Mouse (Mus musculus) cerebellum, adult 2 months (tissue): ENCODE data around the gene Phyhipl. TPM values are rescaled to one million over a fixed set of nuclear protein-coding genes. Genes with fewer than 3 reads are reported as not detected.

Source experiments
- DNase-seq, 2 experiments: peaks; one replicate each; pipeline ENCODE4 v3.0.0; 2021
- H3K27ac ChIP-seq: fragments of 200-500 bp; 2 replicates; pipeline ENCODE4 v1.5.1; 2012; ENCODE audit warnings: low read length, control low read depth, inconsistent platforms; ENCODE audit not compliant: insufficient read depth
- H3K27me3 ChIP-seq: fragments of 200-500 bp; 2 replicates; pipeline ENCODE4 v1.6.1; 2012; ENCODE audit warnings: inconsistent platforms, mild to moderate bottlenecking, low read length, moderate library complexity; ENCODE audit not compliant: control insufficient read depth, insufficient read depth
- H3K4me1 ChIP-seq: fragments of 200-500 bp; 2 replicates; pipeline ENCODE4 v1.6.1; 2011; ENCODE audit warnings: low read length; ENCODE audit not compliant: control insufficient read depth, insufficient read depth
- H3K4me3 ChIP-seq: fragments of 200-500 bp; replicated peaks from 2 replicates; pipeline ENCODE3; 2011; ENCODE audit warnings: mild to moderate bottlenecking, low read depth, low read length, control low read depth; ENCODE audit not compliant: insufficient read depth
- CTCF ChIP-seq: fragments of 200-500 bp; IDR thresholded peaks from 2 replicates; pipeline ENCODE4 v1.5.1; 2011; ENCODE audit warnings: low read depth, mild to moderate bottlenecking, control low read depth, low read length, moderate library complexity, borderline replicate concordance; ENCODE audit not compliant: insufficient read depth
- POLR2A ChIP-seq: fragments of 200-500 bp; IDR thresholded peaks from 2 replicates; pipeline ENCODE4 v1.6.1; 2011; ENCODE audit warnings: low read length, control low read depth, borderline replicate concordance; ENCODE audit not compliant: insufficient read depth
- WGBS: fragments of 180-500 bp; shearing (Covaris S2); methylation state at CpG from one replicate; pipeline ENCODE4 v1.1.7; 2018; 5-methylcytosine and 5-hydroxymethylcytosine counted together
- polyA plus RNA-seq: library from polyadenylated mRNA; depleted of rRNA; stranded (reverse); fragments of >200 nt; gene quantifications from 2 replicates; pipeline ENCODE4 v1.2.3, GENCODE M21; 2012

The Phyhipl gene
- polyA plus RNA-seq, 1 experiment: 224 TPM

GRCm38 (mm10) chr10:70535401-70535800 lies 120.4 kb downstream of the Phyhipl start:
- Histone ChIP-seq H3K27me3 (no peaks in the 10 kb centered on the region), H3K27ac (no peak overlapping the region), H3K4me3 (no peak overlapping the region), H3K4me1 (peaks cover 19% of the 10 kb centered on the region; the same call in 1 of the 2 replicates)
- no peak for DNase-seq
- TF ChIP-seq POLR2A (no peak), CTCF (no peak)
- WGBS: 58% methylated on average over 12 of the region's 12 CpGs

- no peak overlapping the region for H3K27ac ChIP-seq
- H3K4me1 ChIP-seq: peaks cover 19% of the 10 kb centered on the region; the same call in 1 of the 2 replicates
- no peaks in the 10 kb centered on the region for H3K27me3 ChIP-seq
- TF ChIP-seq CTCF: no peak
- TF ChIP-seq POLR2A: no peak
- WGBS: 95% methylated on average over 10 of the region's 10 CpGs
- no peak for DNase-seq
- no peak overlapping the region for H3K4me3 ChIP-seq
Measured at GRCm38 (mm10) chr10:70534571-70534970, 121.2 kb downstream of the Phyhipl start.

GRCm38 (mm10) chr10:70533986-70534385 lies 121.8 kb downstream of the Phyhipl start:
- 86% methylated on average over 12 of the region's 12 CpGs for WGBS
- no peak overlapping the region for H3K27ac ChIP-seq
- DNase-seq: no peak

GRCm38 (mm10) chr10:70533301-70533781 lies 122.4 kb downstream of the Phyhipl start:
- no peaks in the 10 kb centered on the region for H3K27me3 ChIP-seq
- no peak for TF ChIP-seq CTCF
- TF ChIP-seq POLR2A: no peak
- H3K4me1 ChIP-seq: peaks cover 15% of the 10 kb centered on the region; the same call in 1 of the 2 replicates
- H3K27ac ChIP-seq: peak overlapping the region; percentile 60
- H3K4me3 ChIP-seq: no peak overlapping the region
- WGBS: 17% methylated on average over 8 of the region's 8 CpGs
- DNase-seq: peak; percentile 63 to 68

More at GRCm38 (mm10) chr10:70533986-70534385, 121.8 kb downstream of the Phyhipl start:
- no peaks in the 10 kb centered on the region for H3K27me3 ChIP-seq
- TF ChIP-seq CTCF (no peak), POLR2A (no peak)
- H3K4me3 ChIP-seq: no peak overlapping the region
- peaks cover 15% of the 10 kb centered on the region; the same call in 1 of the 2 replicates for H3K4me1 ChIP-seq

- WGBS: 5% methylated on average over 9 of the region's 9 CpGs
- Histone ChIP-seq H3K4me3 (no peak overlapping the region), H3K4me1 (peaks cover 15% of the 10 kb centered on the region; the same call in 1 of the 2 replicates), H3K27me3 (no peaks in the 10 kb centered on the region), H3K27ac (no peak overlapping the region)
- peak; percentile 72 to 84 for DNase-seq
- no peak for TF ChIP-seq POLR2A
- TF ChIP-seq CTCF: no peak
Measured at GRCm38 (mm10) chr10:70532249-70532648, 123.5 kb downstream of the Phyhipl start.

GRCm38 (mm10) chr10:70530185-70530823 lies 125.5 kb downstream of the Phyhipl start:
- H3K27me3 ChIP-seq: no peaks in the 10 kb centered on the region
- WGBS: 57% methylated on average over 12 of the region's 12 CpGs
- H3K4me3 ChIP-seq: no peak overlapping the region
- TF ChIP-seq POLR2A (no peak), CTCF (no peak)
- H3K27ac ChIP-seq: no peak overlapping the region
- peaks cover 15% of the 10 kb centered on the region; the same call in 1 of the 2 replicates for H3K4me1 ChIP-seq
- DNase-seq: no peak

GRCm38 (mm10) chr10:70521379-70521778 lies 134.4 kb downstream of the Phyhipl start:
- TF ChIP-seq POLR2A (no peak), CTCF (no peak)
- 78% methylated on average over 5 of the region's 5 CpGs for WGBS
- Histone ChIP-seq H3K4me1 (peaks cover 10% of the 10 kb centered on the region), H3K27ac (no peak overlapping the region), H3K4me3 (no peak overlapping the region), H3K27me3 (no peaks in the 10 kb centered on the region)
- peak in 1 of 2 experiments; percentile 9 for DNase-seq
